Mouse (Mus musculus): ENCODE measurements at regions not wholly inside any gene's neighbourhood (a gene's known extent, or its start where the extent isn't known, plus 50 kb on each side); places are given as distances from the start of the nearest gene placed in this dataset.
"Not testable (repeated sequence)": the region's sequence is repeated elsewhere in the genome, so short reads cannot be mapped to it uniquely, and the experiment has no call there.

- DNase-seq, result no peak
Observed at GRCm38 (mm10) chr4:94407503-94407902, 148.8 kb upstream of the Gm10306 start.

- DNase-seq, result no peak
Observed at GRCm38 (mm10) chr4:94412661-94413060, 143.7 kb upstream of the Gm10306 start.

- not testable (repeated sequence) for DNase-seq
Observed at GRCm38 (mm10) chr4:94425525-94425924, 130.8 kb upstream of the Gm10306 start.

GRCm38 (mm10) chr4:94427581-94427980, 128.8 kb upstream of the Gm10306 start:
- DNase-seq, result no peak

GRCm38 (mm10) chr4:94432005-94432404, 124.3 kb upstream of the Gm10306 start:
- no peak for DNase-seq

- peak; percentile 31 for DNase-seq
Observed at GRCm38 (mm10) chr4:94437717-94438435, 118.5 kb upstream of the Gm10306 start.

- no peak for DNase-seq
Observed at GRCm38 (mm10) chr4:94439159-94439836, 117.0 kb upstream of the Gm10306 start.

GRCm38 (mm10) chr4:94446604-94447003, 109.7 kb upstream of the Gm10306 start:
- DNase-seq, result no peak

All from lung, postnatal 10 days (tissue).